Mouse (Mus musculus) frontal cortex, postnatal 36 days (tissue): ENCODE results near the gene Thoc3.
A peak's percentile ranks its signal among the peaks of the same experiment; 100 is the strongest.

ENCODE experiments used
- DNase-seq, 2 experiments: peaks; one replicate each; pipeline ENCODE4 v3.0.0; 2022; ENCODE audit warnings: low spot score in 2 of 2

Gene Thoc3

GRCm38 (mm10) chr13:54443693-54444092, 25.0 kb downstream of the Thoc3 start:
- peak in 1 of 2 experiments; percentile 20 for DNase-seq

- no peak for DNase-seq
Measured at GRCm38 (mm10) chr13:54439912-54440311, 28.7 kb downstream of the Thoc3 start.

DNA sequence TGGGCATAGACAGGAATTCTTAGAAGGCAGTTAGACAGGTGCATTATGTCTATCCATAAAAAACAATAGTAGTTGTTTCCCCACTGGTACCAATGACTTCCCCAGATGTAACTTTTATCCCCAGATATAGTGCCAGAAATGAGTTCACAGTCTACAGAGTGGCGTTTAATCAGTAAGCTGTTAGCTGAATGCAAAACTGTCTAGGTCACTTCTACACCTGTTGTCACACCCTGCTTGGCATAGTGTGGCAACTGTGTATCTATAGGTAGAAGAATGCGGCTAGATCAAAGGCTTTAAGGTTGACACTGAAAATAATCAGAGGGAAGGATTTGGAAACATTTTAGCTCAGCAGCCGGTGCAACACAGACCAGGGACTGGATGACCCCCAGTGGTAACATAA, 29.8 kb downstream of the Thoc3 start:
- no peak for DNase-seq

GRCm38 (mm10) chr13:54437083-54437482, 31.6 kb downstream of the Thoc3 start:
- no peak for DNase-seq

GRCm38 (mm10) chr13:54436666-54437065, 32.0 kb downstream of the Thoc3 start:
- no peak for DNase-seq

DNA sequence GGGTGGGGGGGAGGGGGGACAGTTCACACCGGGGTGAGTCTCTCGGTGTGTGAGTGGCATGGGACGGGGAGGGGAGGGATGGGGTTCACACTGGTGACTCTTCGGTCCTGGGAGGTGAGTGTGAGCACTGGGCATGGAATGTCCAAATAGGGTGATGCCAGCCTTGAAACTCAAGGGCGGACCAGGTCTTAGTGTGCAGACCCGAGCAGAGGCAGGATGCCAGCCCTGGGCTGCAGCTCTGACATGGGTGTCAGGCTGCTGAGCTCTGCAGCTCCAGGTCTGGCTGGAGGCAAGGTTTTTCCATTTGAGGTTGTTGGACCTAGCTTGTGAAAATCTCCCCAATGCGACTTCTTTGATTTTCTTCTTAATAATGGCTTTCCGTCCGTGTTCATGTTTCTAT, 37.5 kb downstream of the Thoc3 start:
- DNase-seq, result no peak

DNA sequence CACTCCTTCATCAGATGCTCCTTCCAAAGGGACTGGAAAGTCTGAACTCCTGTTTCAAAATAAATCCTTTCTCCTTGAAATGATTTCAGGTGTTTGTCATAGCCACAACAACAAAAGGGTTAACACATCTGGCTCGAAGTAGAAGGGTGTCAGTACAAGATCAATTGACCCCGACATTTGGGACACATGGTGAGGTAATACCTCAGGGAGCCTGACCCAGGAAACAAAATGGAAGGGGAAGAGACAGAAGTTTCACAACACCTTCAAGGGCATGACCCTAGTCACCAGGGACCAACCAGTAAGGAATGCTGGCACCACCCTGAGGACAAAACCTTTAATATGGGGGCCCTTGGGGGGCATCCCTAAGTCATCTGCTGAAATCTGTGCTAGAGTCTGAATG, 38.6 kb downstream of the Thoc3 start:
- no peak for DNase-seq

- DNase-seq, result no peak
Measured at GRCm38 (mm10) chr13:54428771-54429170, 39.9 kb downstream of the Thoc3 start.

- DNase-seq, result no peak
Measured at GRCm38 (mm10) chr13:54426781-54427655, 41.6 kb downstream of the Thoc3 start.

DNA sequence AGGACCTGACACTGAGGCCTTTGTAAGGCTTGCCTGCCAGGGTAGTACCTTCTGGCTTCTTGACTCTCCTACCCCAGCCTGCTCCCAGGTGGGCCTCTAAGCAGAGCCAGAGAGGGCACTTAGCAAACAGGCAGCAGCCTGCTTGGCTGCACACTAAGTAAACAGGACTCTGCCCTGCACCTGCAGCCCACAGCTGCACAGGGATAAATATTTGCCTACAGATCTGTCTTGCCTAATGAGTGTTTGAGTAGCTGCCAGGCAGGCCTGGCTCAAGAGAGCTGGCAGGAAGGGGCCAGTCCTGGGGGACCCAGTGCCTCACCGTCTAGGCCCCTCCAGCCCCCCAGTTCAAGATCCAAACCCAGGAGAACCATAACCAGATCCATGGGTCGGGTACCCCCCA, 43.4 kb downstream of the Thoc3 start:
- DNase-seq, result no peak

DNA sequence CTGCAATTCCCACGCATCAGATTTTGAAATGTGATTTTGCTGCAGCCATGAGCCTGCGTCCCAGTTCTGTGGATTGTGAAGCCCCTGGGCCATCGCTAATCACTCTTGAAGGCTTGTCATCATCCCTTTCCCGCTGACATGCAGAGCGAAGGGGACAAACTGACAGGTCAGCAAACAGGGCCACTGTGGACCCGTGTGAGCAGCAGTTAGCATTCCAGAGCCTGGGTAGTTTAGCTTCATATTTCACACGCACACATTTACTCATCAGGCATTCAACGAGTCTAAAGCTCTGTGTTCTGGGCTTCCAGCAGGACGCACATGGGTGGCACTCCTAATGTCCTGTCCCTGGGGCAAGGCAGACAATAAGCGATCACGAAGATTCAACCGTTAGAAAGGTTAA, 48.4 kb downstream of the Thoc3 start:
- DNase-seq, result no peak

- DNase-seq, result no peak
Measured at GRCm38 (mm10) chr13:54418781-54419327, 49.8 kb downstream of the Thoc3 start.

- no peak for DNase-seq
Measured at GRCm38 (mm10) chr13:54415059-54415458, 53.6 kb downstream of the Thoc3 start.

DNA sequence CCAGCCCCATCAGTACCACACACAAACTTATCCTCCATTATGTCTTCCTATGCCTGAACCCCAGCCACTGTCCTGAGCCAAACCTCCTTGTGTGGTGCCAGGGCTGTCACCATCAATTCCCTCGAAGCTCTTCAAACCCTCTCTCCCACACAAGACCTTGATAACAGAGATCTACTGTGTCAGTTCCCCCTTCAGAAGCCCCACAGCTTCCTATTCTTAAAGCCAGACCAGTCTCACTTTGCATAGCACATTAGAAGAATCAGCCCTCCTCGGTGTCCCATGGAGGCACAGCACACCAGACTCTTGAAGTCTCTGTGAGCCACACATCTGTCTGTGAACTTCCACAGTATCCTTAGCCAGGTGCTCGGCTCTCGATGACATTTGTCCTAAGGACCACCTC, 55.9 kb downstream of the Thoc3 start:
- DNase-seq, result no peak

GRCm38 (mm10) chr13:54412236-54412635, 56.4 kb downstream of the Thoc3 start:
- no peak for DNase-seq

- no peak for DNase-seq
Measured at GRCm38 (mm10) chr13:54411656-54412055, 57.0 kb downstream of the Thoc3 start.
